Mouse (Mus musculus) hindbrain, embryonic 15.5 days (tissue): ENCODE data around the gene Gm20388. TPM values are rescaled to one million over a fixed set of nuclear protein-coding genes. Genes with fewer than 3 reads are reported as not detected.

Source experiments
- ATAC-seq: fragments of 200-750 bp; cut with Nextera tagmentation; 2 replicates; pipeline ENCODE4 v1.8.0; 2017; ENCODE audit warnings: low read depth, moderate number of reproducible peaks, moderate TSS enrichment; ENCODE audit not compliant: low FRiP score
- H3K27ac ChIP-seq: fragments of 300-500 bp; sonication (generic); replicated peaks from 2 replicates; pipeline ENCODE4 v1.5.1; 2015; ENCODE audit warnings: mild to moderate bottlenecking, inconsistent platforms
- H3K27me3 ChIP-seq: fragments of 300-500 bp; sonication (generic); 2 replicates; pipeline ENCODE4 v1.6.1; 2015; ENCODE audit warnings: control low read depth, inconsistent platforms
- H3K36me3 ChIP-seq: fragments of 300-500 bp; sonication (generic); 2 replicates; pipeline ENCODE4 v1.6.1; 2015; ENCODE audit warnings: control low read depth, inconsistent platforms
- H3K4me1 ChIP-seq: fragments of 300-500 bp; sonication (generic); replicated peaks from 2 replicates; pipeline ENCODE4 v1.6.1; 2015; ENCODE audit warnings: control low read depth, inconsistent platforms
- H3K4me2 ChIP-seq: fragments of 300-500 bp; sonication (generic); 2 replicates; pipeline ENCODE4 v1.6.1; 2015; ENCODE audit warnings: moderate library complexity, mild to moderate bottlenecking, inconsistent platforms
- H3K4me3 ChIP-seq: fragments of 300-500 bp; sonication (generic); 2 replicates; pipeline ENCODE4 v1.5.1; 2015; ENCODE audit warnings: mild to moderate bottlenecking, inconsistent platforms
- H3K9ac ChIP-seq: fragments of 300-500 bp; sonication (generic); 2 replicates; pipeline ENCODE4 v1.6.1; 2015; ENCODE audit warnings: inconsistent platforms
- H3K9me3 ChIP-seq: fragments of 300-500 bp; sonication (generic); 2 replicates; pipeline ENCODE4 v1.6.1; 2016; ENCODE audit warnings: control low read depth, inconsistent platforms
- WGBS: fragments of 180-500 bp; shearing (Covaris S2); methylation state at CpG from one replicate; pipeline ENCODE4 v1.1.7; 2015; 5-methylcytosine and 5-hydroxymethylcytosine counted together
- polyA plus RNA-seq: library from polyadenylated mRNA; unstranded; fragments of >200 nt; fragmentation: Nextera tagmentation; extraction: Ambion mirVana; gene quantifications from 2 replicates; pipeline ENCODE4 v1.2.1, GENCODE M21; 2015

The Gm20388 gene
- polyA plus RNA-seq, 1 experiment from 2014 or later = 5.4 TPM

DNA sequence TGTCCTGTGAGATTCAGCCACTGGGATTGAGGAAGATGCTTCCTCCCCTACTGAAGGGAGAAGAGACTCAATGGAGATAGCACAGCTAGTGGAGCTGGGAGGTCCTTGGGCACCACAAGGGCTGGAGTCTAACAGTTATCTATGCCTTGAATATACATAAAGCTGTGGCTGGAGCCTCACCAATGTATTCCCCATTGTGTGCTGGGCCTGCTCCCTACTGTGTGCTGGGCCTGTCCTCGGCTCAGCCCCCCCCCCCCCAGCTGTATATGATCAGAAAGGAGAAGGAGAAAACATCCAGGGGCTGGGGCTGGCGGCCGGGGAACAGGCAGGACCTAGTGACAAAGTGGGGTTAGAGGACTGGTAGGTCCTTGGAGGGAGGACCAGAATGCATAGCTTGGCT, 2824.5 kb downstream of the Gm20388 start:
- no peak overlapping the region for H3K9ac ChIP-seq
- H3K27me3 ChIP-seq = no peaks in the 10 kb centered on the region
- H3K4me3 ChIP-seq = no peak overlapping the region
- H3K36me3 ChIP-seq = no peaks in the 10 kb centered on the region
- no peaks in the 10 kb centered on the region for H3K9me3 ChIP-seq
- no peak for ATAC-seq
- peak overlapping the region; percentile 83 for H3K27ac ChIP-seq
- H3K4me1 ChIP-seq = peaks cover 64% of the 10 kb centered on the region
- WGBS = 36% methylated on average over 3 of the region's 3 CpGs
- H3K4me2 ChIP-seq = no peak overlapping the region

- WGBS = 42% methylated on average over 19 of the region's 19 CpGs
- peaks cover 68% of the 10 kb centered on the region for H3K4me1 ChIP-seq
- no peak overlapping the region for H3K4me3 ChIP-seq
- no peak overlapping the region for H3K9ac ChIP-seq
- H3K27me3 ChIP-seq = no peaks in the 10 kb centered on the region
- no peak for ATAC-seq
- peak overlapping the region; percentile 83 for H3K27ac ChIP-seq
- no peaks in the 10 kb centered on the region for H3K9me3 ChIP-seq
- no peak overlapping the region for H3K4me2 ChIP-seq
- no peaks in the 10 kb centered on the region for H3K36me3 ChIP-seq
Measured at GRCm38 (mm10) chr8:122735542-122736473, 2825.2 kb downstream of the Gm20388 start.

GRCm38 (mm10) chr8:122736623-122737022, 2826.0 kb downstream of the Gm20388 start:
- H3K27me3 ChIP-seq = no peaks in the 10 kb centered on the region
- no peaks in the 10 kb centered on the region for H3K36me3 ChIP-seq
- 93% methylated on average over 11 of the region's 11 CpGs for WGBS
- peaks cover 73% of the 10 kb centered on the region for H3K4me1 ChIP-seq
- H3K9me3 ChIP-seq = no peaks in the 10 kb centered on the region
- H3K27ac ChIP-seq = peak overlapping the region; percentile 83
- H3K4me2 ChIP-seq = no peak overlapping the region
- no peak overlapping the region for H3K9ac ChIP-seq
- no peak overlapping the region for H3K4me3 ChIP-seq
- ATAC-seq = no peak

GRCm38 (mm10) chr8:122737071-122737470, 2826.4 kb downstream of the Gm20388 start:
- H3K4me1 ChIP-seq = peaks cover 78% of the 10 kb centered on the region
- ATAC-seq = no peak
- no peaks in the 10 kb centered on the region for H3K27me3 ChIP-seq
- no peak overlapping the region for H3K4me2 ChIP-seq
- H3K27ac ChIP-seq = peak overlapping the region; percentile 83
- H3K36me3 ChIP-seq = no peaks in the 10 kb centered on the region
- H3K4me3 ChIP-seq = no peak overlapping the region
- no peak overlapping the region for H3K9ac ChIP-seq
- H3K9me3 ChIP-seq = no peaks in the 10 kb centered on the region
- 56% methylated on average over 4 of the region's 4 CpGs for WGBS

GRCm38 (mm10) chr8:122737886-122738285, 2827.2 kb downstream of the Gm20388 start:
- H3K4me3 ChIP-seq = no peak overlapping the region
- H3K36me3 ChIP-seq = no peaks in the 10 kb centered on the region
- peak; percentile 7; the same call in 1 of the 2 replicates for ATAC-seq
- H3K27me3 ChIP-seq = no peaks in the 10 kb centered on the region
- peaks cover 86% of the 10 kb centered on the region for H3K4me1 ChIP-seq
- no peak overlapping the region for H3K4me2 ChIP-seq
- H3K9me3 ChIP-seq = no peaks in the 10 kb centered on the region
- peak overlapping the region; percentile 83 for H3K27ac ChIP-seq
- no peak overlapping the region for H3K9ac ChIP-seq
- WGBS = 49% methylated on average over 6 of the region's 6 CpGs

- Histone ChIP-seq H3K4me2 (no peak overlapping the region), H3K36me3 (no peaks in the 10 kb centered on the region), H3K27ac (peak overlapping the region; percentile 83), H3K4me1 (peaks cover 91% of the 10 kb centered on the region), H3K27me3 (no peaks in the 10 kb centered on the region), H3K9me3 (no peaks in the 10 kb centered on the region), H3K9ac (no peak overlapping the region; the same call in 1 of the 2 replicates), H3K4me3 (no peak overlapping the region)
- no peak for ATAC-seq
- 14% methylated on average over 11 of the region's 11 CpGs for WGBS
Measured at GRCm38 (mm10) chr8:122739102-122739725, 2828.6 kb downstream of the Gm20388 start.

- Histone ChIP-seq H3K4me2 (peak overlapping the region; percentile 31), H3K27me3 (no peaks in the 10 kb centered on the region), H3K4me1 (peaks cover 92% of the 10 kb centered on the region), H3K4me3 (no peak overlapping the region), H3K9ac (no peak overlapping the region), H3K27ac (peak overlapping the region; percentile 89), H3K9me3 (no peaks in the 10 kb centered on the region), H3K36me3 (no peaks in the 10 kb centered on the region)
- WGBS = 4% methylated on average over 19 of the region's 19 CpGs
- ATAC-seq = 0 out of 2 replicates have a peak, but pooled peaks have one; percentile 3
Measured at GRCm38 (mm10) chr8:122742471-122742870, 2831.8 kb downstream of the Gm20388 start.

DNA sequence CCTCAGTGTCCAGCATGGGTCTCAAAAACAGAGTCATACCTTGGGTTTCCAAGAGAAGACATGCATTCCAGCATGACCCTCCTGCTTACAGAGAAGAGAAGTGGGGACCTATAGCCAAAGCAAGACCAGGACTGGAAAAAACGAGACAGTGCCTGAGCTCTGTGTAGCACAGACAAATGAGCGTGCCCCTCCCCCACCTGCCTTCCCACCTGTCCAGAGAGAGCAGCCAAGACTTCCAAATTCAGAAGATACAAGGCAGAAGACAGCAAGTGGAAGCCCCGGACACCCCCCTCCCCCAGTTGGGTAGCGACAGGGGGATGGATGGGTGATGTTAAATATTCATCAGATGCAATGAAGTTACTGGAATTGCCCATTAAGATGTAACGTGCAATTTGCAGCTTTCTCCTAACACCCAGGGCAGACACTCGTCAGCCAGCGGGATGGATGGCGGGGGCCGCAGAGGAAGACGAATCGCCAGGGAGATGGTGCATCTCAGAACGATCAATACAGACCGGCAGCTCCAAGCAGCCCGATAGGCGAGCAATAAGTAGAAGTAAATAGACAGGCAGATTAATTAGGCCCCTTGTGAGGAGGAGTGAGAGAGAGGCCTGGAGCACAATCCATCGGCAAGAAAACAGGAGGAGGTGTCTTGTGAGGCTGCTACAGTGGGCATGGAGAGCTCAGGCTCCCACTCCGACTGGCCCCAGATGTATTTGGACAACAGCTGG, 2834.5 kb downstream of the Gm20388 start:
- Histone ChIP-seq H3K4me1 (peaks cover 88% of the 10 kb centered on the region), H3K27me3 (no peaks in the 10 kb centered on the region), H3K36me3 (no peaks in the 10 kb centered on the region), H3K9me3 (no peaks in the 10 kb centered on the region), H3K4me3 (no peak overlapping the region), H3K4me2 (peak overlapping the region; percentile 45), H3K9ac (peak overlapping the region; percentile 25; the same call in 1 of the 2 replicates), H3K27ac (peak overlapping the region; percentile 95)
- ATAC-seq = peak; percentile 43; the same call in 1 of the 2 replicates
- WGBS = 15% methylated on average over 17 of the region's 17 CpGs

DNA sequence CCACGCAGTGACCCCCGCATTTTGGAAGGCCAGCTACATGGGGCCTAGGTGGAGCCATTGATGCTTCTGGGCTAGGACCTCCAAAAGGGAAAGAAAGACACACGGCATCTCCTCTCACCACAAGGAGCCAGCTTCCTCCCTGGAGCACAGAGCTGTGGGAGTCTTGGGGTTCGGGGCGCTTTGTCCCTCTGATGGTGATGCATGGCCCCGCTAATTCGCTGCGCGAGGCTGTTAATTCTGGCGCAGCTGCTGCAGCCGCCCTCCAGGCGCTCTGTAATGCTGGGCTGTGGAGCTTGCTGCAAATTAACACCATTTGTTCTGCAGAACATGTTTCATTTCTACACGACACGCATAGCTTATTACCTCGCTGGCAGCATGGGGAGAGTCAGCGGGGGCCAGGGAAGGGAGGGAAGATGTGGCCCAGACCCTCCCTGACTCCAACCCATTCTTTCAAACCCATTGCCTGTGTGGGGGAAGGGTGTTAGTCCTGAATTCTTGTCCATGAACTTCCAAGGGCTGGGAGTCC, 2835.2 kb downstream of the Gm20388 start:
- peak; percentile 75 for ATAC-seq
- H3K4me2 ChIP-seq = peak overlapping the region; percentile 45
- H3K9me3 ChIP-seq = no peaks in the 10 kb centered on the region
- peak overlapping the region; percentile 25; the same call in 1 of the 2 replicates for H3K9ac ChIP-seq
- no peak overlapping the region for H3K4me3 ChIP-seq
- H3K27ac ChIP-seq = peak overlapping the region; percentile 95
- H3K27me3 ChIP-seq = no peaks in the 10 kb centered on the region
- WGBS = 2% methylated on average over 16 of the region's 16 CpGs
- H3K36me3 ChIP-seq = no peaks in the 10 kb centered on the region
- peaks cover 91% of the 10 kb centered on the region for H3K4me1 ChIP-seq

GRCm38 (mm10) chr8:122746439-122746838, 2835.8 kb downstream of the Gm20388 start:
- no peaks in the 10 kb centered on the region for H3K9me3 ChIP-seq
- peaks cover 92% of the 10 kb centered on the region for H3K4me1 ChIP-seq
- no peaks in the 10 kb centered on the region for H3K27me3 ChIP-seq
- no peak overlapping the region for H3K9ac ChIP-seq
- peak overlapping the region; percentile 95 for H3K27ac ChIP-seq
- H3K4me2 ChIP-seq = no peak overlapping the region
- no peak overlapping the region for H3K4me3 ChIP-seq
- no peak for ATAC-seq
- no peaks in the 10 kb centered on the region for H3K36me3 ChIP-seq
- 20% methylated on average over 7 of the region's 7 CpGs for WGBS

DNA sequence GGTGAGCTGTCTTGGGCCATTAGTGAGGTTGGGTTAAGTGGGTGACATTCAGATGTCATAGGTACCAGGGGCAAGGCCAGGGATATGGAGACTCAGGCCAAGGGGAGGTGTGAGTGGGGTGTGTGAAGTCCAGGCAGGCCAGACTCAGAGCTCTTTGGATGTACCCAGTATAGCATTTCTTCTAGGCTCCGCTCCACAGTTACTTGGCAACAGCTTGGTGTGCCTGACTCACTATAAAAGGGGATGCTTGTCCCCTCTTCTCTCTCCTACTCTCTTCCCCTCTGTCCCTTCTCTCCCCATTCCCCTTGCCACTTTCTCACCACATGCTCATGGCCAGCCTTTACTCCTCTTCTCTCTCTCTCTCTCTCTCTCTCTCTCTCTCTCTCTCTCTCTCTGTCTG, 2837.2 kb downstream of the Gm20388 start:
- no peak overlapping the region for H3K4me2 ChIP-seq
- H3K36me3 ChIP-seq = no peaks in the 10 kb centered on the region
- H3K27me3 ChIP-seq = no peaks in the 10 kb centered on the region
- H3K9ac ChIP-seq = no peak overlapping the region
- peaks cover 92% of the 10 kb centered on the region for H3K4me1 ChIP-seq
- WGBS = 95% methylated on average over 1 of the region's 1 CpGs
- ATAC-seq = no peak
- peak overlapping the region; percentile 95 for H3K27ac ChIP-seq
- no peak overlapping the region for H3K4me3 ChIP-seq
- H3K9me3 ChIP-seq = no peaks in the 10 kb centered on the region
